Mouse (Mus musculus): ENCODE measurements around the gene Elane. TPM values are rescaled to one million over a fixed set of nuclear protein-coding genes. Genes with fewer than 3 reads are reported as not detected.
A peak's percentile ranks its signal among the peaks of the same experiment; 100 is the strongest.

Gene Elane
- polyA plus RNA-seq, 1 experiment, result 3.7 TPM

GRCm38 (mm10) chr10:79866601-79867000 lies 19.4 kb upstream of the Elane start:
- Histone ChIP-seq H3K27ac (ENCODE audit: control insufficient read depth, insufficient read depth, low read length) (no peak overlapping the region), H3K4me3 (ENCODE audit: control insufficient read depth, insufficient read depth, low read length) (no peak overlapping the region)
- 92% methylated on average over 11 of the region's 11 CpGs for WGBS

GRCm38 (mm10) chr10:79871845-79872244 lies 14.2 kb upstream of the Elane start:
- Histone ChIP-seq H3K36me3 (ENCODE audit: control insufficient read depth, insufficient read depth, low read length) (no peaks in the 10 kb centered on the region), H3K4me1 (replicated peaks; ENCODE audit: control insufficient read depth, insufficient read depth, low read length) (peaks cover 16% of the 10 kb centered on the region), H3K27me3 (ENCODE audit: control insufficient read depth, insufficient read depth, low read length) (peaks cover 8% of the 10 kb centered on the region; the same call in 1 of the 2 replicates), H3K27ac (ENCODE audit: control insufficient read depth, insufficient read depth, low read length) (no peak overlapping the region), H3K4me3 (ENCODE audit: control insufficient read depth, insufficient read depth, low read length) (no peak overlapping the region)
- WGBS, result 83% methylated on average over 8 of the region's 8 CpGs
- TF ChIP-seq CTCF (IDR thresholded peaks at IDR 0.05; ENCODE audit: borderline replicate concordance, control insufficient read depth, extremely low read depth, insufficient read depth, low read length, poor library complexity) (no peak), POLR2A (IDR thresholded peaks at IDR 0.05; ENCODE audit: control insufficient read depth, extremely low read depth, insufficient read depth, low read length, poor library complexity) (no peak)
- no peak for DNase-seq

More at GRCm38 (mm10) chr10:79866601-79867000, 19.4 kb upstream of the Elane start:
- TF ChIP-seq POLR2A (IDR thresholded peaks at IDR 0.05; ENCODE audit: control insufficient read depth, extremely low read depth, insufficient read depth, low read length, poor library complexity) (no peak), CTCF (IDR thresholded peaks at IDR 0.05; ENCODE audit: borderline replicate concordance, control insufficient read depth, extremely low read depth, insufficient read depth, low read length, poor library complexity) (no peak)
- H3K36me3 ChIP-seq (ENCODE audit: control insufficient read depth, insufficient read depth, low read length), result peaks cover 26% of the 10 kb centered on the region
- H3K27me3 ChIP-seq (ENCODE audit: control insufficient read depth, insufficient read depth, low read length), result no peaks in the 10 kb centered on the region
- H3K4me1 ChIP-seq (replicated peaks; ENCODE audit: control insufficient read depth, insufficient read depth, low read length), result no peaks in the 10 kb centered on the region
- DNase-seq, result no peak

- WGBS, result 71% methylated on average over 3 of the region's 3 CpGs
- Histone ChIP-seq H3K4me3 (ENCODE audit: control insufficient read depth, insufficient read depth, low read length) (no peak overlapping the region), H3K4me1 (replicated peaks; ENCODE audit: control insufficient read depth, insufficient read depth, low read length) (peaks cover 26% of the 10 kb centered on the region), H3K27ac (ENCODE audit: control insufficient read depth, insufficient read depth, low read length) (no peak overlapping the region), H3K36me3 (ENCODE audit: control insufficient read depth, insufficient read depth, low read length) (no peaks in the 10 kb centered on the region), H3K27me3 (ENCODE audit: control insufficient read depth, insufficient read depth, low read length) (peaks cover 8% of the 10 kb centered on the region; the same call in 1 of the 2 replicates)
- DNase-seq, result no peak
- no peak for TF ChIP-seq CTCF (IDR thresholded peaks at IDR 0.05; ENCODE audit: borderline replicate concordance, control insufficient read depth, extremely low read depth, insufficient read depth, low read length, poor library complexity)
- TF ChIP-seq POLR2A (IDR thresholded peaks at IDR 0.05; ENCODE audit: control insufficient read depth, extremely low read depth, insufficient read depth, low read length, poor library complexity), result no peak
These were observed 13.2 kb upstream of the Elane start for GRCm38 (mm10) chr10:79872862-79873261.

- no peaks in the 10 kb centered on the region for H3K36me3 ChIP-seq (ENCODE audit: control insufficient read depth, insufficient read depth, low read length)
- peaks cover 8% of the 10 kb centered on the region; the same call in 1 of the 2 replicates for H3K27me3 ChIP-seq (ENCODE audit: control insufficient read depth, insufficient read depth, low read length)
- peaks cover 28% of the 10 kb centered on the region for H3K4me1 ChIP-seq (replicated peaks; ENCODE audit: control insufficient read depth, insufficient read depth, low read length)
- TF ChIP-seq POLR2A (IDR thresholded peaks at IDR 0.05; ENCODE audit: control insufficient read depth, extremely low read depth, insufficient read depth, low read length, poor library complexity) (no peak), CTCF (IDR thresholded peaks at IDR 0.05; ENCODE audit: borderline replicate concordance, control insufficient read depth, extremely low read depth, insufficient read depth, low read length, poor library complexity) (no peak)
- no peak for DNase-seq
- WGBS, result 10% methylated on average over 6 of the region's 6 CpGs
- no peak overlapping the region for H3K4me3 ChIP-seq (ENCODE audit: control insufficient read depth, insufficient read depth, low read length)
- no peak overlapping the region for H3K27ac ChIP-seq (ENCODE audit: control insufficient read depth, insufficient read depth, low read length)
These were observed 12.7 kb upstream of the Elane start for GRCm38 (mm10) chr10:79873313-79873712.

GRCm38 (mm10) chr10:79873715-79874289 lies 12.2 kb upstream of the Elane start:
- Histone ChIP-seq H3K4me3 (ENCODE audit: control insufficient read depth, insufficient read depth, low read length) (peak overlapping the region; percentile 37), H3K36me3 (ENCODE audit: control insufficient read depth, insufficient read depth, low read length) (no peaks in the 10 kb centered on the region), H3K27ac (ENCODE audit: control insufficient read depth, insufficient read depth, low read length) (no peak overlapping the region), H3K27me3 (ENCODE audit: control insufficient read depth, insufficient read depth, low read length) (peaks cover 8% of the 10 kb centered on the region; the same call in 1 of the 2 replicates), H3K4me1 (replicated peaks; ENCODE audit: control insufficient read depth, insufficient read depth, low read length) (peaks cover 28% of the 10 kb centered on the region)
- TF ChIP-seq POLR2A (IDR thresholded peaks at IDR 0.05; ENCODE audit: control insufficient read depth, extremely low read depth, insufficient read depth, low read length, poor library complexity), result no peak
- TF ChIP-seq CTCF (IDR thresholded peaks at IDR 0.05; ENCODE audit: borderline replicate concordance, control insufficient read depth, extremely low read depth, insufficient read depth, low read length, poor library complexity), result no peak
- no peak for DNase-seq
- 4% methylated on average over 26 of the region's 26 CpGs for WGBS

- peaks cover 28% of the 10 kb centered on the region for H3K4me1 ChIP-seq (replicated peaks; ENCODE audit: control insufficient read depth, insufficient read depth, low read length)
- peak within 1 kb of the TSS; percentile 37 for H3K4me3 ChIP-seq (ENCODE audit: control insufficient read depth, insufficient read depth, low read length)
- TF ChIP-seq POLR2A (IDR thresholded peaks at IDR 0.05; ENCODE audit: control insufficient read depth, extremely low read depth, insufficient read depth, low read length, poor library complexity) (no peak), CTCF (IDR thresholded peaks at IDR 0.05; ENCODE audit: borderline replicate concordance, control insufficient read depth, extremely low read depth, insufficient read depth, low read length, poor library complexity) (no peak)
- no peaks in the 10 kb centered on the region for H3K36me3 ChIP-seq (ENCODE audit: control insufficient read depth, insufficient read depth, low read length)
- WGBS, result 2% methylated on average over 56 of the region's 57 CpGs
- H3K27me3 ChIP-seq (ENCODE audit: control insufficient read depth, insufficient read depth, low read length), result peaks cover 8% of the 10 kb centered on the region; the same call in 1 of the 2 replicates
- H3K27ac ChIP-seq (ENCODE audit: control insufficient read depth, insufficient read depth, low read length), result no peak within 1 kb of the TSS
- DNase-seq, result no peak
These were observed 11.7 kb upstream of the Elane start, which contains the start of the genes Prtn3 and Plppr3 for GRCm38 (mm10) chr10:79874290-79874862. Gene Prtn3 (plus strand): TSS chr10:79874476. Gene Plppr3 (minus strand): TSS chr10:79874634.
